Mouse (Mus musculus): ENCODE results near the gene Pcdh7. TPM values are rescaled to one million over a fixed set of nuclear protein-coding genes. Genes with fewer than 3 reads are reported as not detected.

The Pcdh7 gene
- total and polyA plus RNA-seq, 3 experiments = not detected

DNA sequence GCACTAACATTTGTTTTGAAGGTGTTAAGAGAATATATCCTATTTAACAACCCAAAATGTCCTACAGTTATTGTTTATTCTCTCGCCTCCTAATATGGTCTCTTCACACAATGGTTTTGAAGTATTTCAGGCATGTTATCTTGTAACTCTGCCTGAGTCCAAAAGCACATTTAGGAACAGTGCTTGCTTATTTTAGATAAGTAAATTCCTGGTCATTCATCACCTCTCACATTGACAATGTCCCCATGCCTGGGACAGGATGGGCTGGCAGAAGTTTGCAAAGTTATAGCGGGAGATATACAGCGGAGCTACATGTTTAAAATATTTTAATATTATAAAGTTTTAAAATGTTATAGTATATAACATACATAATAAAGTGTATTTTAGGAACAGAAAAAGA is 365.3 kb downstream of the Pcdh7 start:
- no peak for DNase-seq (ENCODE audit: low read depth, low spot score)
- TF ChIP-seq GATA1 (IDR thresholded peaks at IDR 0.05; ENCODE audit: low read depth, low read length) (no peak), MAZ (IDR thresholded peaks at IDR 0.05; ENCODE audit: low read depth, low read length) (no peak), POLR2A (IDR thresholded peaks at IDR 0.05; ENCODE audit: control insufficient read depth in 1 of 2, insufficient read depth in 1 of 2, low read depth in 1 of 2, low read length in 2 of 2, poor library complexity in 1 of 2) (no peak), MEF2A (IDR thresholded peaks at IDR 0.05; ENCODE audit: extremely low read depth, insufficient replicate concordance, low read depth, low read length, poor library complexity, severe bottlenecking) (no peak), SMC3 (IDR thresholded peaks at IDR 0.05; ENCODE audit: low read depth, low read length) (no peak), SIN3A (IDR thresholded peaks at IDR 0.05; ENCODE audit: low read length) (no peak), E2F4 (IDR thresholded peaks at IDR 0.05; ENCODE audit: borderline replicate concordance, low read depth, low read length) (no peak), TBP (IDR thresholded peaks at IDR 0.05; ENCODE audit: low read depth, low read length) (no peak), MXI1 (IDR thresholded peaks at IDR 0.05; ENCODE audit: low read depth, low read length) (no peak), TCF12 (IDR thresholded peaks at IDR 0.05; ENCODE audit: low read depth, low read length) (no peak), GABPA (IDR thresholded peaks at IDR 0.05; ENCODE audit: low read depth, low read length) (no peak), POLR2AphosphoS2 (IDR thresholded peaks at IDR 0.05; ENCODE audit: low read length) (no peak), MAFK (IDR thresholded peaks at IDR 0.05; ENCODE audit: borderline replicate concordance, low read depth, low read length) (no peak)
- H3K79me2 ChIP-seq (ENCODE audit: control insufficient read depth, insufficient read depth, low read length, poor library complexity) = no peaks in the 10 kb centered on the region
- no peaks in the 10 kb centered on the region for H3K36me3 ChIP-seq (ENCODE audit: control insufficient read depth in 1 of 2, insufficient read depth in 2 of 2, low read length in 2 of 2)
- no peaks in the 10 kb centered on the region for H3K27me3 ChIP-seq (ENCODE audit: control insufficient read depth in 1 of 2, insufficient read depth in 2 of 2, low read length in 2 of 2)
- no peak overlapping the region for H3K4me3 ChIP-seq (ENCODE audit: control insufficient read depth in 1 of 2, insufficient read depth in 1 of 2, low read depth in 2 of 2, low read length in 2 of 2)
- no peak overlapping the region for H3K9ac ChIP-seq (ENCODE audit: control insufficient read depth, low read depth, low read length, poor library complexity, severe bottlenecking)
- no peak overlapping the region for H3K27ac ChIP-seq (ENCODE audit: control insufficient read depth, low read depth, low read length)
- no peaks in the 10 kb centered on the region for H3K4me1 ChIP-seq (ENCODE audit: control insufficient read depth in 1 of 2, insufficient read depth in 2 of 2, low read length in 2 of 2)
- no peaks in the 10 kb centered on the region for H3K9me3 ChIP-seq (replicated peaks; ENCODE audit: insufficient read depth, low read length)

DNA sequence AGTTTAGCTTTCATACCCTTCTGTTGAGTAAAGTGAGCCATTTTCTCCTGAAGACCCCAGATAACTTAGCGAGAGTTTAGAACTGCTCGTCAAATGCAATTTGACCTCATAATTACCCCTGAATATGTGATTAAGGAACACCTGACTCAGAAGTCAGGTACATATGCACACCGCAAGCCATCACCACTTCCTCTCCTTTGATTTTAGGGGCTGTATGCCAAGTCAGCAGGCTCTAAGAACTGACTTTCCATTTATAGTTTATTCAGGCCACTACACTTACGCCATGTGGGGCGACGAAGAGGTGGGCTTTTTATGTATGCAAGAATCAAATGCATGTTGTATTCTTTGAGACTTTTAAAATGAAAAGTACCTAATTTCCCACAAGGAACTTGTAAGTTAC is 366.2 kb downstream of the Pcdh7 start:
- no peaks in the 10 kb centered on the region for H3K79me2 ChIP-seq (ENCODE audit: control insufficient read depth, insufficient read depth, low read length, poor library complexity)
- no peaks in the 10 kb centered on the region for H3K9me3 ChIP-seq (replicated peaks; ENCODE audit: insufficient read depth, low read length)
- no peak for DNase-seq (ENCODE audit: low read depth, low spot score)
- no peaks in the 10 kb centered on the region for H3K27me3 ChIP-seq (ENCODE audit: control insufficient read depth in 1 of 2, insufficient read depth in 2 of 2, low read length in 2 of 2)
- H3K36me3 ChIP-seq (ENCODE audit: control insufficient read depth in 1 of 2, insufficient read depth in 2 of 2, low read length in 2 of 2) = no peaks in the 10 kb centered on the region
- no peaks in the 10 kb centered on the region for H3K4me1 ChIP-seq (ENCODE audit: control insufficient read depth in 1 of 2, insufficient read depth in 2 of 2, low read length in 2 of 2)
- H3K9ac ChIP-seq (ENCODE audit: control insufficient read depth, low read depth, low read length, poor library complexity, severe bottlenecking) = no peak overlapping the region
- H3K27ac ChIP-seq (ENCODE audit: control insufficient read depth, low read depth, low read length) = no peak overlapping the region
- TF ChIP-seq BHLHE40 (IDR thresholded peaks at IDR 0.05; ENCODE audit: borderline replicate concordance, low read depth, low read length) = no peak
- no peak for TF ChIP-seq ETS1 (IDR thresholded peaks at IDR 0.05; ENCODE audit: low read depth, low read length)
- TF ChIP-seq MAZ (IDR thresholded peaks at IDR 0.05; ENCODE audit: low read depth, low read length) = no peak
- TF ChIP-seq NRF1 (IDR thresholded peaks at IDR 0.05; ENCODE audit: insufficient read depth, low read depth, low read length, poor library complexity, severe bottlenecking) = no peak
- no peak for TF ChIP-seq MAX (IDR thresholded peaks at IDR 0.05; ENCODE audit: low read length)
- no peak for TF ChIP-seq TCF12 (IDR thresholded peaks at IDR 0.05; ENCODE audit: low read depth, low read length)
- TF ChIP-seq ZNF384 (IDR thresholded peaks at IDR 0.05; ENCODE audit: low read depth, low read length) = no peak
- no peak for TF ChIP-seq EP300 (IDR thresholded peaks at IDR 0.05; ENCODE audit: low read depth in 1 of 2, low read length in 2 of 2)
- no peak for TF ChIP-seq CTCF (IDR thresholded peaks at IDR 0.05 in 2 of 3, conservative IDR thresholded peaks at IDR 0.05 in 1 of 3; ENCODE audit: control insufficient read depth in 1 of 3, insufficient read depth in 1 of 3, low read depth in 2 of 3, low read length in 3 of 3, poor library complexity in 1 of 3, severe bottlenecking in 1 of 3)
- no peak for TF ChIP-seq POLR2AphosphoS5 (IDR thresholded peaks at IDR 0.05; ENCODE audit: borderline replicate concordance, low read depth, low read length)
- TF ChIP-seq MEF2A (IDR thresholded peaks at IDR 0.05; ENCODE audit: extremely low read depth, insufficient replicate concordance, low read depth, low read length, poor library complexity, severe bottlenecking) = no peak
- TF ChIP-seq GATA1 (IDR thresholded peaks at IDR 0.05; ENCODE audit: low read depth, low read length) = no peak
- no peak for TF ChIP-seq ZKSCAN1 (IDR thresholded peaks at IDR 0.05; ENCODE audit: low read depth, low read length)
- no peak for TF ChIP-seq MYB (IDR thresholded peaks at IDR 0.05; ENCODE audit: low read depth, low read length)
- no peak overlapping the region for H3K4me3 ChIP-seq (ENCODE audit: control insufficient read depth in 1 of 2, insufficient read depth in 1 of 2, low read depth in 2 of 2, low read length in 2 of 2)

Measured in MEL (cell line).